Mouse (Mus musculus): ENCODE data around the gene Inpp5k.

- TF ChIP-seq BHLHE40 (IDR thresholded peaks at IDR 0.05; ENCODE audit: low read depth, low read length), result no peak
- no peak for TF ChIP-seq POLR2A (IDR thresholded peaks at IDR 0.05; ENCODE audit: low read depth, low read length)
- TF ChIP-seq NELFE (IDR thresholded peaks at IDR 0.05; ENCODE audit: low read depth, low read length), result no peak
- no peak for TF ChIP-seq CTCF (conservative IDR thresholded peaks at IDR 0.05 in 1 of 2, IDR thresholded peaks at IDR 0.05 in 1 of 2; ENCODE audit: low read depth in 2 of 2, low read length in 2 of 2)
- TF ChIP-seq RCOR1 (conservative IDR thresholded peaks at IDR 0.05; ENCODE audit: low read depth, low read length), result no peak
- TF ChIP-seq JUND (conservative IDR thresholded peaks at IDR 0.05; ENCODE audit: low read depth, low read length), result no peak
- TF ChIP-seq EP300 (IDR thresholded peaks at IDR 0.05; ENCODE audit: low read length), result no peak
- no peak for TF ChIP-seq MEF2A (IDR thresholded peaks at IDR 0.05; ENCODE audit: borderline replicate concordance, low read depth, low read length)
- TF ChIP-seq SMC3 (IDR thresholded peaks at IDR 0.05; ENCODE audit: low read depth, low read length), result no peak
- TF ChIP-seq MXI1 (IDR thresholded peaks at IDR 0.05; ENCODE audit: low read depth, low read length), result no peak
- no peak for TF ChIP-seq E2F4 (IDR thresholded peaks at IDR 0.05; ENCODE audit: insufficient replicate concordance, low read depth, low read length)
Observed at GRCm38 (mm10) chr11:75632921-75633320, 2.1 kb downstream of the Inpp5k start.

Data from CH12.LX (cell line).